Mouse (Mus musculus) kidney, embryonic 14.5 days (tissue): ENCODE data around the gene 1110004F10Rik. TPM values are rescaled to one million over a fixed set of nuclear protein-coding genes. Genes with fewer than 3 reads are reported as not detected.

ENCODE experiments used
- ATAC-seq: fragments of 200-750 bp; cut with Nextera tagmentation; 2 replicates; pipeline ENCODE4 v1.8.0; 2017; ENCODE audit warnings: moderate number of reproducible peaks, mild to moderate bottlenecking, moderate TSS enrichment, moderate library complexity; ENCODE audit not compliant: low FRiP score, low TSS enrichment
- H3K27ac ChIP-seq: fragments of 300-500 bp; sonication (generic); 2 replicates; pipeline ENCODE4 v1.5.1; 2014; ENCODE audit warnings: low read depth, mild to moderate bottlenecking, low read length, moderate library complexity, mixed read lengths
- H3K27me3 ChIP-seq: fragments of 300-500 bp; sonication (generic); 2 replicates; pipeline ENCODE4 v1.6.1; 2014; ENCODE audit warnings: mild to moderate bottlenecking, low read length; ENCODE audit not compliant: control insufficient read depth, insufficient read depth
- H3K36me3 ChIP-seq: fragments of 300-500 bp; sonication (generic); 2 replicates; pipeline ENCODE4 v1.6.1; 2014; ENCODE audit warnings: low read length, mixed read lengths; ENCODE audit not compliant: control insufficient read depth, insufficient read depth
- H3K4me1 ChIP-seq: fragments of 300-500 bp; sonication (generic); 2 replicates; pipeline ENCODE4 v1.6.1; 2014; ENCODE audit warnings: low read length, mixed read lengths; ENCODE audit not compliant: control insufficient read depth, insufficient read depth
- H3K4me2 ChIP-seq: fragments of 300-500 bp; sonication (generic); replicated peaks from 2 replicates; pipeline ENCODE4 v1.6.1; 2014; ENCODE audit warnings: low read depth, mild to moderate bottlenecking, low read length
- H3K4me3 ChIP-seq: fragments of 300-500 bp; sonication (generic); 2 replicates; pipeline ENCODE4 v1.5.1; 2014; ENCODE audit warnings: mild to moderate bottlenecking, low read length
- H3K9ac ChIP-seq: fragments of 300-500 bp; sonication (generic); 2 replicates; pipeline ENCODE4 v1.6.1; 2014; ENCODE audit warnings: low read depth, mild to moderate bottlenecking, low read length, moderate library complexity
- H3K9me3 ChIP-seq: fragments of 300-500 bp; sonication (generic); 2 replicates; pipeline ENCODE4 v1.6.1; 2016; ENCODE audit warnings: low read length; ENCODE audit not compliant: control insufficient read depth
- WGBS: fragments of 180-500 bp; shearing (Covaris S2); extraction: QIAGEN DNeasy Blood & Tissue Kit; methylation state at CpG from one replicate; pipeline ENCODE4 v1.1.7; 2014; 5-methylcytosine and 5-hydroxymethylcytosine counted together
- polyA plus RNA-seq: library from polyadenylated mRNA; unstranded; fragments of >200 nt; fragmentation: Nextera tagmentation; extraction: Ambion mirVana; gene quantifications from 2 replicates; pipeline ENCODE4 v1.2.1, GENCODE M21; 2014

1110004F10Rik gene
- polyA plus RNA-seq: 300 and 310 TPM in 2 replicates

DNA sequence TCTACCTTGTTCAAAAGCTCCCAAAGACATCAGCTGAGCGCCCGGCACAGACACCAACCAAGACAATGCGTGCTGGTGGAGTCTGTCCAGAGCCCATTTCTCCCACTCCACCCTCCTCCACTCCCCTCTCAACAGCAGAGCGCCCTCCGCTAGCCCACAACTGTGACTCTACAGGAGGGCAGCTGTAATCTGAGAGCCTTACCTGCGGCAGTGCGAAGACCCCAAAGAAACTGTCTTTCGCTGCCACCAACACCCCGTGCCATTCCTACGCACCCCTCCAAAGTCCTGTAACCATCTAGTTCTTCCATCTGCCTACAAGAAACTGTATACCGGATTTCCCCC is at the start of gene 1110004F10Rik:
1110004F10Rik (plus strand) TSS at position 202 of the 342 bp plus-strand sequence.
- Histone ChIP-seq H3K36me3 (no peaks in the 10 kb centered on the region), H3K4me1 (peaks cover 13% of the 10 kb centered on the region; the same call in 1 of the 2 replicates), H3K27ac (no peak within 1 kb of the TSS), H3K9me3 (no peaks in the 10 kb centered on the region), H3K4me2 (peak within 1 kb of the TSS; percentile 89), H3K27me3 (peaks cover 48% of the 10 kb centered on the region), H3K4me3 (peak within 1 kb of the TSS; percentile 44), H3K9ac (peak within 1 kb of the TSS; percentile 40; the same call in 1 of the 2 replicates)
- 0 out of 2 replicates have a peak, but pooled peaks have one; percentile 3 for ATAC-seq
- under 1% methylated on average over 11 of the region's 11 CpGs for WGBS

DNA sequence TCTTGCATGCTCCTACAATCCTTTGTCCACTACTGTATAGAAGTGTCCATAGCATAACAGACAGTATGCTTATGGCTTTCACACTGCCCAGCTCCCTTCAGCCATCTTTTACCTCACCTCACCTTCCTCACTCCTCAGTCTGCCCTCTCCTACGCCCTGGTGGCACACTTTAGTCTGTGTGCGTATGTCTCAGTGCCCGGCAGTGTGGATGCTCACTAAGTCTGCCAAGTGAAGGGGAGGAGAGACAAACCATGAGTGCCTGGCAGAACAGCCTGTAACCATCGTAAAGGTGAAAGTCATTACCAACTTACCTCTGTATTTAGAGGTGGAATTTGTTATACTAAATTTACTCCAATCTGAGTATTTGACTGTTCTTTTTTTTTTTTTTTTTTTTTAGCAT is 36.5 kb upstream of the 1110004F10Rik start:
- Histone ChIP-seq H3K27ac (no peak overlapping the region), H3K27me3 (no peaks in the 10 kb centered on the region), H3K9ac (no peak overlapping the region), H3K4me1 (no peaks in the 10 kb centered on the region), H3K4me2 (no peak overlapping the region), H3K36me3 (no peaks in the 10 kb centered on the region), H3K9me3 (no peaks in the 10 kb centered on the region), H3K4me3 (no peak overlapping the region)
- 94% methylated on average over 4 of the region's 4 CpGs for WGBS
- ATAC-seq: no peak

DNA sequence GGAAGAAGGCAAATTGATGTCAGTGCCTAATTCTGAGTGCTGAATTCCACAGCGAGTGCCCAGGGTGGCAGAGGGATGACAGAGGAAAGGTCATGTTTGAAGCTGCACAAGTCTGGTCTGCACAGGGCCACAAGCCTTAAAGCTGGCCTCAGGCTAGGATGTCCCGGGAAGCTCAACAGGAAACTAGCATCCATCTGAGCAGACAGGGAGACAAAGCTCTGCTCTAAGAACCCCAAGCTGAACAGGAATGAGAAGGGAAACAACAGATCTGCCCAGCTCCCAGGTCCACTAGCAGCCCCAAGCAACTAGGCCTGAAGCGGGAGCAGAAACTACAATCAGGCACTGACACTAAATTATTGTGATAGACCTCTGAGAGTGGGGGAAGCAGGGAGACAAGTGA is 9.2 kb upstream of the 1110004F10Rik start:
- no peak for ATAC-seq
- Histone ChIP-seq H3K9ac (no peak overlapping the region), H3K4me3 (no peak overlapping the region), H3K27me3 (peaks cover 24% of the 10 kb centered on the region), H3K4me2 (no peak overlapping the region), H3K27ac (no peak overlapping the region), H3K4me1 (peaks cover 9% of the 10 kb centered on the region; the same call in 1 of the 2 replicates), H3K36me3 (no peaks in the 10 kb centered on the region), H3K9me3 (no peaks in the 10 kb centered on the region)
- WGBS: 68% methylated on average over 3 of the region's 3 CpGs

GRCm38 (mm10) chr7:116030597-116031387 is 8.4 kb upstream of the 1110004F10Rik start:
- H3K9me3 ChIP-seq: no peaks in the 10 kb centered on the region
- peak overlapping the region; percentile 72; the same call in 1 of the 2 replicates for H3K9ac ChIP-seq
- H3K27me3 ChIP-seq: peaks cover 32% of the 10 kb centered on the region
- H3K27ac ChIP-seq: no peak overlapping the region
- 14% methylated on average over 26 of the region's 26 CpGs for WGBS
- H3K4me1 ChIP-seq: peaks cover 9% of the 10 kb centered on the region; the same call in 1 of the 2 replicates
- H3K4me3 ChIP-seq: peak overlapping the region; percentile 53
- H3K36me3 ChIP-seq: no peaks in the 10 kb centered on the region
- ATAC-seq: peak; percentile 17
- H3K4me2 ChIP-seq: peak overlapping the region; percentile 94

DNA sequence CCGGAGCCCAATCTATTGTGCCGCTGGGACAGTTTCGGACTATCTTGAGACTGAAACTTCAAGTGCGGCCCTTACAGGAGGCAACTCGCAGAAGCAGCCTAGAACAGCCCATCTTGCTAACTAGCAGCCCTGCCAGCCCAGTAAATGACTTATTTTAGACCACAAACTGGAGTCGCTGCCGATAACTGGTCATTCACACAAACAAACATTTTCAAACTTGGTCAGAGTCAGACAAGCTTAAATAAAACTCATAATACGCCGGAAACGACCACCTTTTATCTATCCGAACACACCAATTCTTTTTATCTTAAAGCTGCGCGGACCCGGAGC is 7.8 kb upstream of the 1110004F10Rik start:
- H3K36me3 ChIP-seq: no peaks in the 10 kb centered on the region
- H3K9ac ChIP-seq: peak overlapping the region; percentile 72; the same call in 1 of the 2 replicates
- WGBS: under 1% methylated on average over 14 of the region's 14 CpGs
- H3K4me1 ChIP-seq: peaks cover 9% of the 10 kb centered on the region; the same call in 1 of the 2 replicates
- H3K27me3 ChIP-seq: peaks cover 38% of the 10 kb centered on the region
- H3K4me3 ChIP-seq: peak overlapping the region; percentile 53
- ATAC-seq: no peak
- no peak overlapping the region for H3K27ac ChIP-seq
- peak overlapping the region; percentile 94 for H3K4me2 ChIP-seq
- no peaks in the 10 kb centered on the region for H3K9me3 ChIP-seq

DNA sequence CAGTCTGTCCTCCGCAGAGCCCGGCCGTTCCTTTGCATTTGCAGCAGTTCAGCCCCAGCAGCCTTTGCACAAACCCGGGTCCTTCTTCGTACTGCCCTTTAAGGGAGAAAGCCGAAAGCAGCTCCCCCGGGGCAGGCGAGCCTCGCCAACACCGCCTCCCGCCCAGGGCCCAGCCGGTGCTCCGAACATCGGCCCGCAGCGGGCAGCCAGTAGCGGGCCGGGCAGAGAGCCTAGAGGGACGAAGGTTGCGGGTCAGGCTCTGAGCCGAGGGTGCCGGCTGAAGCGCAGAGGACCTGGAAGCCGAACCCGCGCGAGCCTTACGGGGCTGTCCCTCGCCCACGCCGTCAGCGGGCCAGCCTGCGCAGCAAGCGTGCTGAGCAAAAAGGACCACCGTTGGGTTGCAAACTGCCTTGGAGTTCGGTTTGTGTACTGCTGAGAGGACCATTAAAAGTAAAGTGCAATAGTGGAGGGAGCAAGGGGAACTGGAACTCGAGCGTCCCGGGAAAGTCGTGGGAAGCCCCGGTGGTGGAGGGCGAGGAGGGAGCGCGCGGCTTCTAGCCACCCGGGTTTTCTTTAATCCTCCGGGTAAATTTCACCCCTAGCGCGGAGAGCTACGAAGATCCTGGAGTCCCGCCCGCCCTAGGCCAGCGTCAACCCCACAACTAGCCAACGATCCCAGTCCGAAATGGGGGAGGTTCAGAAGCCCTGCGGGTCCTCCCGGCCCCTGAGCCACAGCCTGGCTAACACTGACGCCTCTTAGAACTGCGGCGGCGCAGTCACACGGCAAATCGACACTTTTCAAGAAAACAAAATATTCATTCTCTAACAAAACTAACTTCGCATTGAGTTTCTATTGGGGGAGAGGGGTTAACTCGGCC is 7.2 kb upstream of the 1110004F10Rik start:
- Histone ChIP-seq H3K4me2 (peak overlapping the region; percentile 94), H3K36me3 (no peaks in the 10 kb centered on the region), H3K4me1 (peaks cover 9% of the 10 kb centered on the region; the same call in 1 of the 2 replicates), H3K9ac (peak overlapping the region; percentile 72), H3K27me3 (peaks cover 44% of the 10 kb centered on the region), H3K4me3 (peak overlapping the region; percentile 53), H3K9me3 (no peaks in the 10 kb centered on the region), H3K27ac (peak overlapping the region; percentile 49; the same call in 1 of the 2 replicates)
- under 1% methylated on average over 65 of the region's 65 CpGs for WGBS
- peak; percentile 44; the same call in 1 of the 2 replicates for ATAC-seq

DNA sequence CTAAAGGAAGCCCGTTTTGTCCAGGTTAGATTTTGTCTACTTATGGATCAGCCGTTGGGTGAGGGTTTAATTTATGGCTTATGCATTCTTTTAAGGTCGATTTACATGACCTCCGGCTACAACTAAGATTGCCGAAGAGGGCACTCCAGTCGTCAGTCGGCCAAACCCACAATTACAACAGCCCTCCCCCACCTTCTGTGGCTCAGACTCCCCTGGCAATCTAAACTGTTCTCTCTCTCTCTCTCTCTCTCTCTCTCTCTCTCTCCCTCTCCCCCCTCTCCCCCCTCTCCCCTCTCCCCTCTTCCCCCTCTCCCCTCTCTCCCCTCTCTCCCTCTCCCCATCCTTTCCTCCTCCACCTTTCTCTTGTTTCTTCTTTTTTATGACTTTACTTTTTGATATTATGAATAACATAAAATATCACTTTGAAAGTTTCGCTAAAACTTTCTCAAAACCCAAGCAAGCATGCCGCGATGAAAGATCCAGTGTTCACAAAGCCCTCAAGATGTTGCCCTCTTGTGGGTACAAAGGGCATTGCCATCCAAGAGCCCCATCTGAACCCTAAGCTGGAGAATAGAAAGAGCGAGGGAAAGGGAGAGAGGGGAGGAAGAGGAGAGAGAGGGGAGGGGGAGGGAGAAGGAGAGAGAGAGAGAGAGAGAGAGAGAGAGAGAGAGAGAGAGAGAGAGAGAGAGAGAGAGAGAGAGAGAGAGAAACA is 6.4 kb upstream of the 1110004F10Rik start:
- Histone ChIP-seq H3K36me3 (no peaks in the 10 kb centered on the region), H3K4me3 (peak overlapping the region; percentile 53), H3K9me3 (no peaks in the 10 kb centered on the region), H3K27me3 (peaks cover 49% of the 10 kb centered on the region), H3K9ac (peak overlapping the region; percentile 72; the same call in 1 of the 2 replicates), H3K27ac (no peak overlapping the region), H3K4me1 (peaks cover 9% of the 10 kb centered on the region; the same call in 1 of the 2 replicates), H3K4me2 (peak overlapping the region; percentile 94)
- ATAC-seq: peak; percentile 17; the same call in 1 of the 2 replicates
- under 1% methylated on average over 11 of the region's 11 CpGs for WGBS
